Mouse (Mus musculus): ENCODE results near the gene Cd160.

The Cd160 gene

DNA sequence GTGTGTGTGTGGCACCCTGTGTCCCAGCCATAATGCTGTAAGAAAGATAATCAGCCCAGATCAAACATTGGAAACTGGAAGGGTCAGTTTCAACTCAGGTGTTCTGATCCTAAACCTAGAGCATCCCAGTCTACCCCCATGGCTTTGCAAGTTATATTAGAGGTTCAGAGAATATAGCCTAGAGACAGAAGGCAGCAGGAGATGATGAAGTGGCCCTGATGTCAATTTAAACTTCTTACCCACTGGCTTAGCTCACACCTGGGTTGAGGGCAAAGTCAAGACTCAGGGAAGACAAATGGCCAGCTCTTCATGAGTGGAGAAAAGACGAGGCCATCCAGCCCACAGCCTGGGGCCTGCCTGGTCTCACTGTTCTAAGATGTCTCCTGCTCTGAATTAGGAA lies at the start of gene Cd160, which contains the start of gene Pdzk1:
Cd160 (minus strand) TSS at position 368 of the 400 bp plus-strand sequence.
Pdzk1 (plus strand) TSS at position 301 of the 400 bp plus-strand sequence.
- in situ Hi-C loops (cut with MboI, MseI) = no loop called here

DNA sequence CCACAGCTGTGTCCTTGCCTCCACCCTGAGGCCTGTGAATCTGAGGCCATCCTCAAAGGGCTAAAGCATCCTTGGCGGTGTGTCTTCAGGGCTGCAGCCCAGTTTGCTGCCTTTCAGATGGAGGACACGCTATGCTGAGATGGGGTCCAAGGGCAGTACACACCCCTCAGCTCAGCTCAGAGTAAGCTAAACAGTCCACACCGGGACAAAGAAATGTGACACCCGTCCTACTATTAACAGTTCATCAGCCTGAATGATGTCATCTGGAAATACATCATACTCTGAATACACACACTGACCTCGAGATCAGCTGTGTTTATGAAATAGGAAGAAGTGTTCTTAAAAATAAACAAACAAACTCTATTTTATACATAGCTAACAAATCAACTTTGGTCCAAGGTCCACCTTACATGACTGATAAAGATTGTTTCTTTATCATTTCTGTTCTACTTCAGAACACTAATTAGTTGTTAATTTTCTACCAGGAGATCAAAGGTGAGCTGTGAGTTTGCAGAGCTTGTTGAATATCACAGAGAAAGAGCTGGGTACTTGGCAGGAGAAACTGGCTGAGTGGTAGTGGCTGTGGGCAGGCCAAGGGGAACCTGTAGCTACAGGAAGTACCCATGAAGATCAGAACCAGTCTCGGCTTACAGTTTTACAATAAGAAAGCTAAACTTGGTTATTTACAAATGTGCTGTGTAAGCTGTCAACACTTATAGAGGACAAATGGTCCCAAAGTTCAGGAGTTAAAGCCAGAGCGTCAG lies 45.8 kb upstream of the Cd160 start:
- in situ Hi-C loops (cut with MboI, MseI) = no loop called here

DNA sequence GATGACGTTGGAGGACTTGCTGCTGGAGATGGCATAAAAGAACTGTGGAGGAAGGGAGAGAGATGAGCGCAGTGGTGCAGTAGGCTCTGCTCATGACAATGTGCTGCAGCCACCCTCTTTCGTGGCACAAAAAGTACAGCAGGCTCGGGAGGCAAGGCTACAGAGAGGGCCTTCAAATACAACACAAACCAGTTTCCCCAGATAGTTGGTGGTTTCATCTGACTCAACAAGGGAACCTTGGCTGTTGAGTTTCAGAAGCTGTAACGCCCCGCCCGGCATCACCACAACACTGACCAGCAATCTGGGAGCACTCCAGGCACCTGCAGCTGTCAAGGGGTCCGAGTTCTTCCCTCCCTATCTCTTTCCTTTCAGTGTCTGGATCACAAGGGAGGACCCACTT lies 43.4 kb upstream of the Cd160 start:
- in situ Hi-C loops (cut with MboI, MseI) = no loop called here

DNA sequence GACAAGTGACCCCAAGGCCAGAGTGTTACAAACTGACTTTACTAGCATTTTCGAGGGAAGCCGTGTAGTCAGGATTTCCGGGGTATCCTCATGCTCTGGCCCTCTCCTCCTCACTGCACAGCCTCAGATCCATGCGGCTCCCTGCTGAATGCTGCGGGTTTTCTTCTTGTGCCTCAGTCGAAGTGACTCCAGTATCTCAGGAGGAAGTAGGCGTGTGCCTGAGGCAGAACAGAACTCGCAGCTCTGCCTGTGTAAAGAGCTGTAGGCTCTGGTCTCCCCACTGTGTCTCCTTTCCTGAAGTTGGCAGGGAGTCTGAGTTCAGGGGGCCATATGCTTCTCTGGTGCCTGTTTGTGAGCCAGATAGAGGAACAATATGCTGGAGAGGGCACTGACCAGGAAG lies 41.9 kb upstream of the Cd160 start:
- in situ Hi-C loops (cut with MboI, MseI) = no loop called here

DNA sequence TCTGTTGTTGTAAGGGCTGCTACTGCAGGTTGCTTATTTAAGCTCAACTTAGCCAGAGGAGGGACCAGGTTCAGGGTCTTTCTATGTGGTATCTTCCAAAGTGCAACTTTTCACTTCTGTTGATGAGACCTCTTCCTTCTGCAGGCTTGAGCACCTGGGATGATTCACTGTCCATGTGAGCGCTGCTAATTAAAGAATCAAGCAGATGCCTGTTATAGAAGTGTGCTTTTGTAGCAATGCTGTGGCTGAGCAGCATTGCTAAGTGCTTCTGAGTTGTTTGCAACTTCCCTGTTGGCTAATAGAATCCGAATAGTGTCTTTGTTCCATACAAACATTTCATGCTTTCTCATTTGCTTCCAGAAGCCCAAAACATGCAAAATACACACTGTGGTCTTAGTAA lies 41.1 kb upstream of the Cd160 start:
- in situ Hi-C loops (cut with MboI, MseI) = no loop called here

DNA sequence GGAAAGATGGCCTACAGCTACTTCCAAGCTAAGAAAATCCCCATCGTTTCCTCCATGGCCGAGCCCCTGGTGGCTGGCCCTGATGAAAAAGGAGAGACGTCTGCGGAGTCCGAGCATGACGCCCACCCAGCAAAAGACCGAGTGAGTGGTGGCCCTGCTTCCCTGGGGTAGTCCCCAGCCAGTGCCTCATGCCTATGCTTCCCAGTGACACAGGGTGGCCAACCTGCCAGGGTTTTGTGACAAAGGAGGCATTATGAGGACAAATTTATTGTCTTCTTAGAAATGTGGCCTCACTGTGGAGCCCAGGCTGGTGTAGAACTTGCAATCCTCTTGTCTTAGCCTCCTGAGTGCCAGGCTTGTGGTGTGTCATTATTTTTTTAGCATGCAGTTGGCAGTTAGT lies 39.9 kb upstream of the Cd160 start:
- in situ Hi-C loops (cut with MboI, MseI) = no loop called here

DNA sequence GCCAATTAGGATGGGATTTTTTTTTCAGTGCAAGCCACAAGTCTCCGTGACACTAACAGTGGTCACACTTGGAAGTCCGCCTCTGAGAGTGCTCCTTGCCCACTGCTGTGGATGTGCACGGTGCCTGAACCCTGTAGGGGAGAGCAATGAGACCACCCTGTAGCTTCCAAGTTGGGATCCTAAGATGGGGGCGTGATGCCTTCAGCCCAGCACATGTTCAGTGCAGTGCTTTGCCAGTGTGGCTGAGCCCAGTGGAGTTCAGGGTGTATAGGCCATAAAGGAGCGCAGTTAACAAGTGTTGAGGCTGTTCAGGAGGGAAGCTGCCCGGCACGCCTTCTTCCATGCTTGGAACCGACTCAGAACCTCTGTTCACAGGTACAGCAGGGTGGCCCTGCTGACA lies 39.4 kb upstream of the Cd160 start:
- in situ Hi-C loops (cut with MboI, MseI) = no loop called here

DNA sequence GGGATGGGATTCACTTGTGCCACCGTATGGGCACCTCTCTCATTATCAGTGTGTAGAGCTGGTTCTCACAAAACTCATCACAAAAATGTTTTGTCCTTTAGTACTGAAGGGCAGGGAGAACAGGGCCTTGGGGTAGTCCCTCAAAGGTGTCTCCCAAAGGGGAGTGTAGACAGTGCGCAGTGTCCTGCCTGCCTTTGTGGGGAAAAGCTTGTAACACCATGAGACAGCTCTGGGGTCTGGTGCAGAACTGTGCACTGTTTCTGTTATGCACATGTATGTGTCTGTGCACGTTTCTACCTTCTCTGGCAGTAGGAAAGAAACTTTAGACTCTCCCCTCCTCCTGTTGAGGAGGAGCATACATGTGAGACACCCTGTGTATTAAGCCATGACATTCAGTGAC lies 38.7 kb upstream of the Cd160 start:
- in situ Hi-C loops (cut with MboI, MseI) = no loop called here

DNA sequence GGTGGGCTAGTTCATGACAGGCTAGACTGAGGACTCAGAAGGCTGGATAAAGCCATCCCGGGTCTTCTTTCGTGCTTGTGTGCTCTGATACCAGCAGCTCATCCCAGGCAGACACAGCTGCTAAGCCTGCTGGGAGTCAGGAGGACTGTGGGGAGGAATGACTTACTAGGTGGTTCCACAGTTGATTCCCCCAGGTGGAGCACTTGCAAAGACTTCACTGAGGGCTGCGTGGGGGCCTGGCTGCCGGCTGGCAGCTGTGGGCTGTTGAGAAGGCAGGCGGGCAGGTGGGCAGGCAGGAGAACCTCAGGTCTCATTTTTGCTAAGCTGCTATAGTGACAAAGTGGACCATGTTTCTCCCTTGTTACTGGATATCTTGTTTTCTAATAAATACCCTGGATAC lies 31.3 kb upstream of the Cd160 start:
- in situ Hi-C loops (cut with MboI, MseI) = no loop called here

DNA sequence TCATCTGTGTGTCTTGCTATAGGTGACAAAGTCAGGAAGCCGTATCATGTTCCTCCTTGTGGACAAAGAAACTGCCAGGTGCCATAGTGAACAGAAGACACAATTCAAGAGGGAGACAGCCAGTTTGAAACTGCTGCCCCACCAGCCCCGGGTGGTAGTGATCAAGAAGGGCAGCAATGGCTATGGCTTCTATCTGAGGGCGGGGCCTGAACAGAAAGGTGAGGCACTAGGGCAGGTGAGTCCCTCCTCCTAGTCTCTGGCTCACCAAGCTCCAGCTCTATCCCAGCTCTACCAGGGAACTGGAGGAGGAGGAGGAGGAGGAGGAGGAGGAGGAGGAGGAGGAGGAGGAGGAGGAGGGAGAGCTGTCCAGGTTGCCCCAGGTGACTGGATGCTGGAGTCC lies 26.7 kb upstream of the Cd160 start:
- in situ Hi-C loops (cut with MboI, MseI) = no loop called here

DNA sequence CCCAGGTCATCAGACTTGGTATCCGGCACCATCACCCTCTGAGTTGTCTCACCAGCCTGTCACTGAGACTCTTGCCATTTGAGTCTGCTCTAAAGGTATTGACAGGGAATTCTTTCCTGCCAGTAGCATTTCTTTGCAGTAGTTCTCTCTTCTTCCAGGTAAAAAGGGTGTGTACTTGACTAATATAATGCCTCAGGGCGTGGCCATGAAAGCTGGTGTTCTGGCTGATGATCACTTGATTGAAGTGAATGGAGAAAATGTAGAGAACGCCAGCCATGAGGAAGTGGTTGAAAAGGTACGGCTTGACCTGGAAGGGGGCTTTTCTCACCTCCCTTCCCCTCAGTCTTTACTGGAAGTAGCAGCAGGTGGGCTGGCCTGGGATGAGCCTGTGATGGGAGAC lies 25.2 kb upstream of the Cd160 start:
- in situ Hi-C loops (cut with MboI, MseI) = loop anchor here in 1 of 2 experiments (5.0 kb wide), 1 partner anchor 493 kb away; no protein-coding TSS in a partner anchor

DNA sequence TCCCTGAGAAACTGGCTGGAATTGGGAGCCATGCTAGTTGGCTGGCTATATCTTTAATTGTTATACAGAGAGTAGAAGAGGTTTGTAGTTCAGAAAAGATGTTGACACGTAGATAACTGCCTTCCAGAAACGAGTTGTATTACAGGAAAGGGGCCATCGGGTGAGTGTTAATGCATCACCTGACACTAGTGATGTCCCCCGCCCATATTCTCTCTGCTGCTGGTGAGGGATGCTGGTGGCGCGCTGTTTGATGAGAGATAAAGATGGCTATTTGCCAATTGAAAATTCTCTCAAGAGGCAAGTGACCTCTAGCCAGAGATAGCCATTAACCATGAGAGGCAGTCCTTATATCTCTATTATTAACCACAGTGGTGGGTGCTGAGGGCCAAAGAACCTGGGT lies 23.4 kb upstream of the Cd160 start:
- in situ Hi-C loops (cut with MboI, MseI) = loop anchor here in 1 of 2 experiments (5.0 kb wide), 1 partner anchor 495 kb away; no protein-coding TSS in a partner anchor

DNA sequence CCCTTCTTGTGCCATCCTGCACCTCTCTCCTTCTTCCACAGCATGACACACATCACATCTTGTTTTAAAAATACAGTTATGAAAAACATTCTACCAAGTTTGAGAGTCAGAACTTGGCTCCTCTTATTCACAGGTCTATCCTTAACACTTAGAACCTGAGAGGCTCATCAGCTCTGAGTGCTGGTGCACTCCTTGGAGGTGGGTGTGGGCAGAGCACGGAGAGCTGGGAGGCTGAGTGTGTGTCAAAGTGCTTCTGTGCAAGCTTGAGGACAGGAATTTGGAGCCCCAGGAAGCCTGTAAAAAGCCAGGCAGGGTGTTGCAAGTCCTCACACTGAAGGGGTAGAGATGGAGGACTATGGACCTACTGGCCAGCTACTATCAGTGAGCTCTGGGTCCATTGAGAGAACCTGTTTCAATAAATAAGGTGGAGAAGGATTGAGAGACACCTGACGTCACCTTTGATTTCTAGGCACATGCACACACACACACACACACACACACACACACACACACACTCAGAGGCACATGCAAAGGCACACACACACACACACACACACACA lies 20.1 kb upstream of the Cd160 start:
- in situ Hi-C loops (cut with MboI, MseI) = no loop called here

DNA sequence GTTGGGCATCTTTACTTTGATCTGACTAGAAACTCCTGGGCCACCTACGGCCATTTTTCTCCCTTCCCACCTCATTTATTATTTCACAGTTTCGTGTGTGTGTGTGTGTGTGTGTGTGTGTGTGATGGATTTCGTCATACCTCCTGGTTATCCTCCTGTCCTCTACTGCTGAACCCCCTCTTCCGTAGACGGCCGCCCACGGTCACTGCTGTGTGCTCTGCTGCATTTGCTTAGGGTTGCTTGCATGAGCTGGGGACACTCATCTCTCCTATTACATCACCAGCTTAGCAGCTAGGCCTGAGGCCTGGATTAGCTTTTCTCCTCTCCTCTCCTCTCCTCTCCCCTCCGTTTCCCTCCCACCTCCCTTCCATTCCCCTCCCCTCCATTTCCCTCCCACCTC lies 19.3 kb upstream of the Cd160 start:
- in situ Hi-C loops (cut with MboI, MseI) = no loop called here

DNA sequence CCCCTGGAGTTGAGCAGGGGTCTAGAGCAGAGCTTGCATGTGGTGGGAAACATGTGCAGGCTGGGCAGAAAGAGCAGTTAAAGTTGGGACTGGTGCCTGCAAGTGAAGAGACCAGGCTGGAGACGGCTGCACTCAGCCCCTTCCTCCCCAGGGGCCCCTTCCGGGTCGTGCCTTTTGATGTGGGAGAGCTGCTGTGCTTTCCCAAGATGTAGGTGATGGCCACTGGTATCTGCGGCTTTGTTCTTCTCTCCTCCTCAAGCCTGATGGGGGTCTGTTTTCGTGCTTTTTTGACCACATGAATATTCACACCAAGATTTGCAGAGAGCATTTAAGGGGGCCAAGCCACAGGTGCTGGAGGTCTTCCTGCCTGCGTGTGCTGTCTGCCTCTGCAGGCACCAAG lies 18.5 kb upstream of the Cd160 start:
- in situ Hi-C loops (cut with MboI, MseI) = no loop called here

DNA sequence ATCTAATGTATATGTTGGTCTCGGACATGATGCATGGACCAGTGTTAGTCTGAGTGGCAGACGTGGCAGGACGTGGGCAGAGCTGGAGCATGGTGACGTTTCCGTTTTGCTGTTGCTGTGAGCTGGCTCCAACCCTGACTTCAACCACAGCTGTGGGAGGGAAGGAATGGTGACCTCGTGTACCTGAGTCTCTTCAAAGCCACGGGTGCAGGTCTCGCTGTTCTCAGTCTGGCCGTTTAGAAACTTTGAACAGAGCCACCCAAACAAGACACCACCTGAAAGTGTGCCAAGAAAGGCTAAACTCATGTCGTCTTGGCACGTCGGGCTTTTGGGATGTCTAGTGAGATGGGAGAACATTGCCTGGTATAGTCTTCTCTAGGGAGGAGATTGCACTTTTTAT lies 17.8 kb upstream of the Cd160 start:
- in situ Hi-C loops (cut with MboI, MseI) = no loop called here

DNA sequence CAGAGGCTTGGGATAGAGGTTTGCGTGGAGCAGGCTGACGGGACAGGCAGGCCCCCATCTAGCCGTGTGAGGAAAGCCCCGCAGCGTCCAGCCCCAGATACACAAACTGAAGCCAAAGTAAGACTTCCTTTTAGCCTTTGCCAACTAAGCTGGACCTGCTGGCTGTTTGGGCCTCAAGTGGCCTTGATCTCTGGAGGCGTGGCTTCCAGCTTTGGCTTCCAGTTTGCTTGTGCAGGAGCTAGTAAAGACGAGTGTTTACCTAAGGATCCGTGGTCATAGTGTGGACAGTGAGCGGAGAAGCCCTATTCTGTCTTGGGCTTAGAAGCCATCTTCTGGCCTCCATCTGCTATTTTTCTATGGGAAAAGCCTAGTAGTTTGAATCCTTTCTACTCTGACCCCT lies 16.7 kb upstream of the Cd160 start:
- in situ Hi-C loops (cut with MboI, MseI) = no loop called here

DNA sequence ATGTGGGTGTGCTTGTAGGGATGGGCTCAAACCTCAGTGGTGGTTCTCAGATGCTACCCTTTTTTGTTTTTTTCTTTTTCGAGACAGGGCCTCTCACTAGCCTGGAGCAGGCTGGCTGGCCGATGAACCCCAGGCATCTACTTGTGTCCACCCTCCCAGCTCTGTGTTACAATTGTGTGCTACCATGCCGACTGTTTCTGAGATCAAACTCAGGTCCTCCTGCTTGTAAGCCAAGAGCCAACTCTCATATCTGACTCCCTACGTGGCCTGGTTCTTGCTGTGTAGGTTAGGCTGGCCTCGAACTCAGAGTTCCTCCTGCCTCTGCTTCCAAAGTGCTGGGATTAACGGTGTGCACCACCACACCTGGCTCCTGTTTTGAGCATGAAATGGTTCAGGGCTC lies 16.0 kb upstream of the Cd160 start:
- in situ Hi-C loops (cut with MboI, MseI) = no loop called here

DNA sequence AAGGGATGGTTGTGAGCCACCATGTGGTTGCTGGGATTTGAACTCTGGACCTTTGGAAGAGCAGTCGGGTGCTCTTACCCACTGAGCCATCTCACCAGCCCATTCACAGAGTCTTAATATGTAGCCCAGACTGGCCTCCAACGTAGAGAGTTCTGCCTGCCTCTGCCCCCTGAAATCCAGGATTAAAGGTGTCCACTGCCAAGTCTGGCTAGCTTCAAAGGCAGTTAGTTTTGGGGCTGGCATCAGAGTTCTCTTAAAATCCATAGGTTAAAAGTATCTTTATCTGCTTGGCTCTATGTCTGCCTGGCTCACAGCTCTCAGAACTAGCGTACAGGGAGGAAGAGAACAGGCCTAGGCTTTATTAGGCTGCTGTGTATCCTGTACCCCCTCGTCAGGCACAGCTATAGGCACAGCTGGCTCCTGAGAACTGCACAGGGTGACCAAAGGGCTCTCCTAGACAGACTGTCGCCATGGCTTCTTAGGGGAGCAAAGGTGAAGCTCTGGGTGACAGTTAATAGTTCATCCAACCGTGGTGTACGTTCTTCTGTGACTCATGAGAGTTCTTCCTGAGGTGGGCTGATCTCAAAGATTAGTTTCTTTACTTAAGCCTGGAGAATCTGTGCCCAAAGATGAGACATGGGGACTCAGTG lies 10.0 kb upstream of the Cd160 start:
- in situ Hi-C loops (cut with MboI, MseI) = no loop called here

DNA sequence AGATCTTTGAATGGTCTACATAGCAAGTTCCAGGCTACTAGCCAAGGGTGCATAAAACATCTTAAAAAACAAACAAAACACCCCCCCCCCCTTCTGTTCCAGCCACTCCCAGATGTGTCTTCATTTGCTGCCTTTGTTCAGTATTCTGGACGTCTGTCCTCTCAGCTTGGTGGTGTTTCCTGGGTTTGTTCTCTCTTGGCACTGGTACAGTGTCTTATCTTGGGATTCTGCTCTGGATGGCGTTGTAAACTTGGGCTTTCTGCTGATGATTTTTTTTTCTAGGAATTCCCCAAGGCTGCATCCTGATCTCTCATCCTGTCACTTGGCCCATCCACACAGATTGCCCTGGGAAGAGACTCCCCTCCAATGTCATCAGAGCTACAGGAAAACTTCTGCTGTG lies 7.3 kb upstream of the Cd160 start:
- in situ Hi-C loops (cut with MboI, MseI) = no loop called here

DNA sequence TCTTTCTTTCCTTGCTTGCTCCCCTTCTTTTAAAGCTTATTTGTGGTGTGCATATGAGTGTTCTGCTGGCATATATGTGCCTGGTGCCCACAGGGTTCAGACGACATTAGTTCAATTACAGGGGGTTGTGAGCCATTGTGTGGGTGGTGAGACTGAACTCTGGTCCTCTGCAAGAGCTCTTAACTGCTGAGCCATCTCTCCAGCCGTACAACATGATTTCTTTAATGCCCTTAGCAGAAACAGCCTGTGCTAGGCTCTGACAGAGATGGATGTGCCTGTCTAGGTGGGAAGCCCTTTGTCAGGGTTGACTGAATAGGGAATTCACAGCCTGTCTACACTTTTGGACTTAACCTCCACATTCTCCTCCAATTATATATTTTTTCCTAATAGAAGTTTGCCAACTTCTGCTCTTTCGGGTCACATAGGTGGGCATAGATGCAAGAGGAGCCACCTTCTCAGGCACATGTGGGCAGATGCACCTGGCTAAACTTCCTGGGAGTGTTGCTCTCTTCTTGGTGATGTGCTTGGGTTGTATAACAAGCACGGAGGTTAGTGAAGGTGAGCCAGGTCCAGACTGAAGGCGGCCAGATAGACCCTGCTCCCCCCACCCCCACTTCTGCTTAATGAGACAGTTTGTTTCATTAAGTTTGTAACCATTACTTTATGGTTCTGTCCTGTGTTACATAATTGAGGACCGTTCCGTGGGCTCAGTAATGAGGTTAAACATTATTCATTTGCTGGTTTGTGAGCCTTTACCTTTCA lies 5.6 kb upstream of the Cd160 start:
- in situ Hi-C loops (cut with MboI, MseI) = loop anchor here in 1 of 2 experiments (5.0 kb wide), 1 partner anchor 723 kb away; no protein-coding TSS in a partner anchor

DNA sequence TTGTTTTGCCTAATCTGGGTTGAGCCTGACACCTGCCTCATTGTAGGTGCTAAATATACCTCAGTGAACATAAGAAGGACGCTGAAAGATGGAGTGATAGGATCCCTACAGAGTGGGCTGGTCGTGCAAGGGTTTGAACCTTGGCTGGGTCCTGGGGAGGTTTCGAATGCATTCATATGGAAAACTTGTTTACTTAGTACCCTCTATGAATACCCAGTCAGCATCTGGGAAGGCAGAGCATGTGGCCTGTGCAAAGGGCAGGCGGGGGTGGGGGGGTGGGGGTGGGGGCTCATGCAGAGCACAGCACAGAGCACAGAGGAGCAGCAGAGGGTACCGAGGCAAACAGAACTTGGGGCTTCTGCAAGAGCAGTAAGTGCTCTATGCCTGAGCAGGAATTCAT lies 3.8 kb upstream of the Cd160 start:
- in situ Hi-C loops (cut with MboI, MseI) = loop anchor here in 1 of 2 experiments (5.0 kb wide), 1 partner anchor 724 kb away; no protein-coding TSS in a partner anchor
